Mouse (Mus musculus): ENCODE data around the gene Kirrel3. TPM values are rescaled to one million over a fixed set of nuclear protein-coding genes. Genes with fewer than 3 reads are reported as not detected.
A peak's percentile ranks its signal among the peaks of the same experiment; 100 is the strongest.

Gene Kirrel3
- polyA plus RNA-seq, 1 experiment from 2014 or later, result 54.0 TPM

- H3K4me2 ChIP-seq (ENCODE audit: low read length), result no peak overlapping the region
- H3K4me3 ChIP-seq (ENCODE audit: low read depth, low read length), result no peak overlapping the region
- no peaks in the 10 kb centered on the region for H3K27me3 ChIP-seq (ENCODE audit: control insufficient read depth, insufficient read depth, low read depth, low read length)
- no peak overlapping the region for H3K9ac ChIP-seq (ENCODE audit: low read depth, low read length)
- H3K4me1 ChIP-seq (ENCODE audit: control insufficient read depth, insufficient read depth, low read length), result no peaks in the 10 kb centered on the region
- ATAC-seq, result no peak
- WGBS, result 94% methylated on average over 6 of the region's 6 CpGs
- no peaks in the 10 kb centered on the region for H3K9me3 ChIP-seq (replicated peaks; ENCODE audit: control insufficient read depth, low read length, poor library complexity, severe bottlenecking)
- H3K27ac ChIP-seq (ENCODE audit: low read length), result no peak overlapping the region
- peaks cover 5% of the 10 kb centered on the region; the same call in 1 of the 2 replicates for H3K36me3 ChIP-seq (ENCODE audit: control insufficient read depth, insufficient read depth, low read length)
These were observed 565.2 kb downstream of the Kirrel3 start for GRCm38 (mm10) chr9:35050701-35051454.

- H3K27ac ChIP-seq (ENCODE audit: low read length), result no peak overlapping the region
- WGBS, result 90% methylated on average over 4 of the region's 4 CpGs
These were observed 566.0 kb downstream of the Kirrel3 start for GRCm38 (mm10) chr9:35051666-35052065.

GRCm38 (mm10) chr9:35052671-35053070 is 567.0 kb downstream of the Kirrel3 start:
- WGBS, result 97% methylated on average over 4 of the region's 4 CpGs
- 0 out of 2 replicates have a peak, but pooled peaks cover 5% of the 10 kb centered on the region for H3K36me3 ChIP-seq (ENCODE audit: control insufficient read depth, insufficient read depth, low read length)

More at GRCm38 (mm10) chr9:35051666-35052065, 566.0 kb downstream of the Kirrel3 start:
- H3K27me3 ChIP-seq (ENCODE audit: control insufficient read depth, insufficient read depth, low read depth, low read length), result no peaks in the 10 kb centered on the region
- no peak overlapping the region for H3K4me2 ChIP-seq (ENCODE audit: low read length)
- no peak overlapping the region for H3K9ac ChIP-seq (ENCODE audit: low read depth, low read length)
- H3K9me3 ChIP-seq (replicated peaks; ENCODE audit: control insufficient read depth, low read length, poor library complexity, severe bottlenecking), result no peaks in the 10 kb centered on the region
- no peaks in the 10 kb centered on the region for H3K4me1 ChIP-seq (ENCODE audit: control insufficient read depth, insufficient read depth, low read length)
- H3K4me3 ChIP-seq (ENCODE audit: low read depth, low read length), result no peak overlapping the region
- no peak for ATAC-seq
- peaks cover 5% of the 10 kb centered on the region; the same call in 1 of the 2 replicates for H3K36me3 ChIP-seq (ENCODE audit: control insufficient read depth, insufficient read depth, low read length)

GRCm38 (mm10) chr9:35053081-35053480 is 567.4 kb downstream of the Kirrel3 start:
- no peaks in the 10 kb centered on the region for H3K27me3 ChIP-seq (ENCODE audit: control insufficient read depth, insufficient read depth, low read depth, low read length)
- WGBS, result 95% methylated on average over 16 of the region's 16 CpGs
- 0 out of 2 replicates have a peak, but pooled peaks cover 5% of the 10 kb centered on the region for H3K36me3 ChIP-seq (ENCODE audit: control insufficient read depth, insufficient read depth, low read length)

More at GRCm38 (mm10) chr9:35052671-35053070, 567.0 kb downstream of the Kirrel3 start:
- no peak overlapping the region for H3K27ac ChIP-seq (ENCODE audit: low read length)
- no peak overlapping the region for H3K9ac ChIP-seq (ENCODE audit: low read depth, low read length)
- H3K9me3 ChIP-seq (replicated peaks; ENCODE audit: control insufficient read depth, low read length, poor library complexity, severe bottlenecking), result no peaks in the 10 kb centered on the region
- no peaks in the 10 kb centered on the region for H3K4me1 ChIP-seq (ENCODE audit: control insufficient read depth, insufficient read depth, low read length)
- ATAC-seq, result no peak
- no peaks in the 10 kb centered on the region for H3K27me3 ChIP-seq (ENCODE audit: control insufficient read depth, insufficient read depth, low read depth, low read length)
- H3K4me3 ChIP-seq (ENCODE audit: low read depth, low read length), result no peak overlapping the region
- no peak overlapping the region for H3K4me2 ChIP-seq (ENCODE audit: low read length)

GRCm38 (mm10) chr9:35053669-35054068 is 568.0 kb downstream of the Kirrel3 start:
- Histone ChIP-seq H3K9me3 (replicated peaks; ENCODE audit: control insufficient read depth, low read length, poor library complexity, severe bottlenecking) (no peaks in the 10 kb centered on the region), H3K27me3 (ENCODE audit: control insufficient read depth, insufficient read depth, low read depth, low read length) (no peaks in the 10 kb centered on the region), H3K4me3 (ENCODE audit: low read depth, low read length) (no peak overlapping the region), H3K27ac (ENCODE audit: low read length) (no peak overlapping the region), H3K4me2 (ENCODE audit: low read length) (no peak overlapping the region), H3K9ac (ENCODE audit: low read depth, low read length) (no peak overlapping the region), H3K4me1 (ENCODE audit: control insufficient read depth, insufficient read depth, low read length) (no peaks in the 10 kb centered on the region), H3K36me3 (ENCODE audit: control insufficient read depth, insufficient read depth, low read length) (0 out of 2 replicates have a peak, but pooled peaks cover 5% of the 10 kb centered on the region)
- peak; percentile 77 for ATAC-seq
- 49% methylated on average over 3 of the region's 3 CpGs for WGBS

More at GRCm38 (mm10) chr9:35053081-35053480, 567.4 kb downstream of the Kirrel3 start:
- Histone ChIP-seq H3K27ac (ENCODE audit: low read length) (no peak overlapping the region), H3K4me3 (ENCODE audit: low read depth, low read length) (no peak overlapping the region), H3K4me2 (ENCODE audit: low read length) (no peak overlapping the region), H3K4me1 (ENCODE audit: control insufficient read depth, insufficient read depth, low read length) (no peaks in the 10 kb centered on the region), H3K9me3 (replicated peaks; ENCODE audit: control insufficient read depth, low read length, poor library complexity, severe bottlenecking) (no peaks in the 10 kb centered on the region), H3K9ac (ENCODE audit: low read depth, low read length) (no peak overlapping the region)
- ATAC-seq, result no peak

GRCm38 (mm10) chr9:35055528-35056330 is 570.0 kb downstream of the Kirrel3 start:
- Histone ChIP-seq H3K4me3 (ENCODE audit: low read depth, low read length) (no peak overlapping the region), H3K27me3 (ENCODE audit: control insufficient read depth, insufficient read depth, low read depth, low read length) (no peaks in the 10 kb centered on the region), H3K36me3 (ENCODE audit: control insufficient read depth, insufficient read depth, low read length) (0 out of 2 replicates have a peak, but pooled peaks cover 5% of the 10 kb centered on the region), H3K9me3 (replicated peaks; ENCODE audit: control insufficient read depth, low read length, poor library complexity, severe bottlenecking) (no peaks in the 10 kb centered on the region), H3K27ac (ENCODE audit: low read length) (no peak overlapping the region), H3K4me2 (ENCODE audit: low read length) (no peak overlapping the region), H3K4me1 (ENCODE audit: control insufficient read depth, insufficient read depth, low read length) (no peaks in the 10 kb centered on the region), H3K9ac (ENCODE audit: low read depth, low read length) (no peak overlapping the region)
- no peak for ATAC-seq
- 91% methylated on average over 11 of the region's 11 CpGs for WGBS

GRCm38 (mm10) chr9:35056611-35057010 is 570.9 kb downstream of the Kirrel3 start:
- ATAC-seq, result no peak
- no peak overlapping the region for H3K9ac ChIP-seq (ENCODE audit: low read depth, low read length)
- no peak overlapping the region for H3K4me2 ChIP-seq (ENCODE audit: low read length)
- H3K4me3 ChIP-seq (ENCODE audit: low read depth, low read length), result no peak overlapping the region
- H3K9me3 ChIP-seq (replicated peaks; ENCODE audit: control insufficient read depth, low read length, poor library complexity, severe bottlenecking), result no peaks in the 10 kb centered on the region
- no peaks in the 10 kb centered on the region for H3K27me3 ChIP-seq (ENCODE audit: control insufficient read depth, insufficient read depth, low read depth, low read length)
- H3K27ac ChIP-seq (ENCODE audit: low read length), result no peak overlapping the region
- 0 out of 2 replicates have a peak, but pooled peaks cover 5% of the 10 kb centered on the region for H3K36me3 ChIP-seq (ENCODE audit: control insufficient read depth, insufficient read depth, low read length)
- no peaks in the 10 kb centered on the region for H3K4me1 ChIP-seq (ENCODE audit: control insufficient read depth, insufficient read depth, low read length)
- 93% methylated on average over 3 of the region's 3 CpGs for WGBS

GRCm38 (mm10) chr9:35057631-35058030 is 571.9 kb downstream of the Kirrel3 start:
- Histone ChIP-seq H3K4me3 (ENCODE audit: low read depth, low read length) (no peak overlapping the region), H3K9ac (ENCODE audit: low read depth, low read length) (no peak overlapping the region), H3K36me3 (ENCODE audit: control insufficient read depth, insufficient read depth, low read length) (0 out of 2 replicates have a peak, but pooled peaks cover 3% of the 10 kb centered on the region), H3K4me1 (ENCODE audit: control insufficient read depth, insufficient read depth, low read length) (no peaks in the 10 kb centered on the region), H3K4me2 (ENCODE audit: low read length) (no peak overlapping the region), H3K9me3 (replicated peaks; ENCODE audit: control insufficient read depth, low read length, poor library complexity, severe bottlenecking) (no peaks in the 10 kb centered on the region), H3K27me3 (ENCODE audit: control insufficient read depth, insufficient read depth, low read depth, low read length) (no peaks in the 10 kb centered on the region), H3K27ac (ENCODE audit: low read length) (no peak overlapping the region)
- WGBS, result 85% methylated on average over 6 of the region's 6 CpGs
- ATAC-seq, result no peak

Measured in midbrain, embryonic 16.5 days (tissue).